Mouse (Mus musculus): ENCODE measurements around the gene Inf2. TPM values are rescaled to one million over a fixed set of nuclear protein-coding genes. Genes with fewer than 3 reads are reported as not detected.

Inf2 gene
- polyA plus RNA-seq, 1 experiment from 2014 or later, result 2.6 TPM

DNA sequence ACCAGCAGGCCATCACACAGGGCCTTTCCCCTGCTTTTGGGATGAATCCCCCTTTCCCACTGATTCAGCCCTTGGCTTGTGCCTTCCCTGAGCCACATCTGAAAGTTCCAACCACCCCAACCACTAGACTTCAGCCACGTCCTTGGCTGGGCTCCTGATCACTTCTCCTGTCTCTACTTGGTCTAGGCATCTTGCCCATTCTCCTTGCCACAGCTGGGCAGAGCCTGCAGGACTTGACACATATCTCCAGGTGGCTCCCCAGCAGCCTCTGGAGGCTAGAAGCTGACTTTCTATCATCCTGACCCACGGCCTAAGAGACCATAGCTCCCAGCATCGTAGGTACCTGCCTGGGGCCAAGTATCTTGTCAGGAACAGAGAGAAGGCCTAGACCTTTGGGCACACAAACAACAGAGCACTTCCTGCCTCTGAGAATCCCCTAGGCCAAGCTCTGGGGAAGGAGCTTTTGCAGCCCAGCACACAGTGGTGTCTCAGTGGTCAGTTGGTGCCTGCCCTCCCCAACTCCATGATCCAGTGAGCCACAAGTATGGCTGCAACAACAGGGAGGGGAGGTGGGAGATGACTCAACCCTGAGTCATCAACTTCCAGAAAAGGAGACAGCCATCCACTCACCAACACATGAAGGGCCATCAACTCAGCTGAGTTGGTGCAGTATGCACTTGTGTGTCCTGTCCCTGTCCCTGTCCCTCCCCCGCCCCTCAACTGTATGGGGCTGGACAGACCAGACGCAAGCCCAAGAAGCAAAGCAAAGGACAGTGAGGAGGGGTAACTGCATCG, 10.1 kb upstream of the Inf2 start:
- no peaks in the 10 kb centered on the region for H3K36me3 ChIP-seq (ENCODE audit: control insufficient read depth, insufficient read depth, low read length)
- H3K9me3 ChIP-seq (ENCODE audit: control insufficient read depth, low read length), result no peaks in the 10 kb centered on the region
- H3K9ac ChIP-seq (ENCODE audit: low read depth, low read length), result no peak overlapping the region
- no peak for ATAC-seq
- H3K27ac ChIP-seq (ENCODE audit: low read length), result 0 out of 2 replicates have a peak overlapping the region, but pooled peaks have one; percentile 7
- H3K4me2 ChIP-seq (ENCODE audit: low read depth, low read length), result no peak overlapping the region
- H3K4me3 ChIP-seq (ENCODE audit: low read length), result no peak overlapping the region
- H3K27me3 ChIP-seq (replicated peaks; ENCODE audit: control insufficient read depth, insufficient read depth, low read length), result no peaks in the 10 kb centered on the region
- peaks cover 43% of the 10 kb centered on the region for H3K4me1 ChIP-seq (ENCODE audit: control insufficient read depth, insufficient read depth, low read length)
- WGBS, result 67% methylated on average over 6 of the region's 6 CpGs

DNA sequence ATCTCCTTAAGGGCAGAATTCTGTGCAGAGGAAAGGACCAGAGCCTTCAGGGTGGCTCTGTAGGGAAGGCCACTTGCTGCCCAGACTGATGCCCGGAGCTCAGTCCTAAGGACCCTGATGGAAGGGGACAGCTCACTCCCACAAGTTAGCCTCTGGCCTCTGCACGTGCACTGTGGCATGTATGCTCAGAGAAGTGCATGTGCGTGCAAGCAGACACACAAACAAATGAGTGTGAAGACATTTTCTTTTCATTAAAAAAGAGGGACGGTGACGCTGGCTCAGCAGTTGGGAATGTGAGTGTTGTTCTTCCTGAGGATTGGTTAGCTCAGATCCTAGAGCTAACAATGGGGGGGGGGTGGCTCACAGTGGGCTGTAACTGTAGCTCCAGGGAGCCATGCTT, 9.2 kb upstream of the Inf2 start:
- H3K9me3 ChIP-seq (ENCODE audit: control insufficient read depth, low read length), result no peaks in the 10 kb centered on the region
- no peak overlapping the region for H3K4me2 ChIP-seq (ENCODE audit: low read depth, low read length)
- no peak for ATAC-seq
- peaks cover 43% of the 10 kb centered on the region for H3K4me1 ChIP-seq (ENCODE audit: control insufficient read depth, insufficient read depth, low read length)
- no peak overlapping the region for H3K4me3 ChIP-seq (ENCODE audit: low read length)
- H3K9ac ChIP-seq (ENCODE audit: low read depth, low read length), result no peak overlapping the region
- no peaks in the 10 kb centered on the region for H3K27me3 ChIP-seq (replicated peaks; ENCODE audit: control insufficient read depth, insufficient read depth, low read length)
- 60% methylated on average over 5 of the region's 5 CpGs for WGBS
- H3K36me3 ChIP-seq (ENCODE audit: control insufficient read depth, insufficient read depth, low read length), result no peaks in the 10 kb centered on the region
- H3K27ac ChIP-seq (ENCODE audit: low read length), result peak overlapping the region; percentile 36

DNA sequence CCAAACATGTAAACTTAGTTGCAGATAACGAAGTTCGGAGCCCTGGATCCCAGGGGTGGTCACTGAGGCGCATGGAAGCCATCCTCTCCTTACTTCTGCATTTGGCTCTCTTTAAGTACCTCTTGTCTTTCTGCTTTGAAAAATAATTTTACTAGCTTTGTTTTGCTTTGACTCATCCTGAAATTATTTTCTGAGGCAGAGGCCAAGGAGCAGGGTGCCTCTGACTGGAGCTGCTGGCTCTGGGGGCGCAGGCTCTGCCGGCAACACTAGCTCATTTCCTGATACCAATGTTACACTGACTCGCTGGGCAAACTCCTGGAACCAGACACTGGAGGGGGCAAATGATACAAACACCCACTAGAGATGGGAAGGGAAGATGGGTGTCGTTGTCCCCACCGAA, 8.7 kb upstream of the Inf2 start:
- no peaks in the 10 kb centered on the region for H3K36me3 ChIP-seq (ENCODE audit: control insufficient read depth, insufficient read depth, low read length)
- no peak for ATAC-seq
- peaks cover 48% of the 10 kb centered on the region for H3K4me1 ChIP-seq (ENCODE audit: control insufficient read depth, insufficient read depth, low read length)
- no peaks in the 10 kb centered on the region for H3K9me3 ChIP-seq (ENCODE audit: control insufficient read depth, low read length)
- 68% methylated on average over 8 of the region's 8 CpGs for WGBS
- no peak overlapping the region for H3K9ac ChIP-seq (ENCODE audit: low read depth, low read length)
- no peaks in the 10 kb centered on the region for H3K27me3 ChIP-seq (replicated peaks; ENCODE audit: control insufficient read depth, insufficient read depth, low read length)
- no peak overlapping the region for H3K4me2 ChIP-seq (ENCODE audit: low read depth, low read length)
- H3K4me3 ChIP-seq (ENCODE audit: low read length), result no peak overlapping the region
- peak overlapping the region; percentile 17; the same call in 1 of the 2 replicates for H3K27ac ChIP-seq (ENCODE audit: low read length)

DNA sequence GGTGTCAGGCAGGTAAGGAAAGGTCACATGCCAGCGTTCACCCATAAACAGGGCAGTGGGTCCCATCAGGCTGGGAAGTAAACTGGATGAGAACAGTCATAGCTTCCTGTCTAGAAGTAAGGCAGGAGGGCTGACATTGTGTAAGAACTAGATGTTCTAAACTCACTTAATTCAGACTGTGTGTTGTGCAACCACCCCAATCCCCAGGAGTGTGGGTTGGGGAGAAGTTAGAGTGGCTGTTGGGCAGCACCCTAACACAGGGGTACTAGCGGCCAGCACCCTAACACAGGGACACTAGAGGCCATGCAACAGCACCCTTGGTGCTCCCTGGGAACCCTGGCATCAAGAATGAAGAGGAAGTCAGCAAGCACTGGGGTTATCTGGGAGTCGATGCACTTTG, 7.5 kb upstream of the Inf2 start:
- H3K4me3 ChIP-seq (ENCODE audit: low read length), result no peak overlapping the region
- H3K27me3 ChIP-seq (replicated peaks; ENCODE audit: control insufficient read depth, insufficient read depth, low read length), result no peaks in the 10 kb centered on the region
- 80% methylated on average over 3 of the region's 3 CpGs for WGBS
- no peaks in the 10 kb centered on the region for H3K9me3 ChIP-seq (ENCODE audit: control insufficient read depth, low read length)
- H3K36me3 ChIP-seq (ENCODE audit: control insufficient read depth, insufficient read depth, low read length), result no peaks in the 10 kb centered on the region
- H3K4me2 ChIP-seq (ENCODE audit: low read depth, low read length), result no peak overlapping the region
- H3K27ac ChIP-seq (ENCODE audit: low read length), result no peak overlapping the region
- peaks cover 51% of the 10 kb centered on the region for H3K4me1 ChIP-seq (ENCODE audit: control insufficient read depth, insufficient read depth, low read length)
- ATAC-seq, result no peak
- no peak overlapping the region for H3K9ac ChIP-seq (ENCODE audit: low read depth, low read length)

DNA sequence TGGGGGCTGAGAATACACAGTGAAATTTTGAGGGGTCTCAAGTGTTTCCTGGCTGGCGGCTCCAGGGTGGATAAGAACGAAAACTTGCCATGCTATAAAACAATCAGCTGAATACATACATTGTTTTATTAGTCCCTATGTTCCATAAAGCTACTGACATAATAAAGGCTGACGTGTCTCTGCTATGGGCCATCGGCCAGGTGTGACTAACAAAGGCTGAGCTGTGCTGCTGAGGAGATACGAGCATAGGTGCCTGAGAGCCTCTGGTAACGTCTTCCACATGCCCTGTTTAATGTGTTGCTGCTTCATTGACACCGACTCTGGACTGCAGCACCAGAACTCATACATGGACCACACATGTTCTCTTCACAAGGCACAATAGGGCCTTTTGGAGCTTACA, 3.6 kb upstream of the Inf2 start:
- Histone ChIP-seq H3K4me2 (ENCODE audit: low read depth, low read length) (no peak overlapping the region), H3K36me3 (ENCODE audit: control insufficient read depth, insufficient read depth, low read length) (no peaks in the 10 kb centered on the region), H3K9me3 (ENCODE audit: control insufficient read depth, low read length) (no peaks in the 10 kb centered on the region), H3K9ac (ENCODE audit: low read depth, low read length) (no peak overlapping the region), H3K4me3 (ENCODE audit: low read length) (no peak overlapping the region), H3K27ac (ENCODE audit: low read length) (peak overlapping the region; percentile 3; the same call in 1 of the 2 replicates), H3K4me1 (ENCODE audit: control insufficient read depth, insufficient read depth, low read length) (peaks cover 42% of the 10 kb centered on the region), H3K27me3 (replicated peaks; ENCODE audit: control insufficient read depth, insufficient read depth, low read length) (no peaks in the 10 kb centered on the region)
- WGBS, result 52% methylated on average over 7 of the region's 7 CpGs
- ATAC-seq, result peak; percentile 54

DNA sequence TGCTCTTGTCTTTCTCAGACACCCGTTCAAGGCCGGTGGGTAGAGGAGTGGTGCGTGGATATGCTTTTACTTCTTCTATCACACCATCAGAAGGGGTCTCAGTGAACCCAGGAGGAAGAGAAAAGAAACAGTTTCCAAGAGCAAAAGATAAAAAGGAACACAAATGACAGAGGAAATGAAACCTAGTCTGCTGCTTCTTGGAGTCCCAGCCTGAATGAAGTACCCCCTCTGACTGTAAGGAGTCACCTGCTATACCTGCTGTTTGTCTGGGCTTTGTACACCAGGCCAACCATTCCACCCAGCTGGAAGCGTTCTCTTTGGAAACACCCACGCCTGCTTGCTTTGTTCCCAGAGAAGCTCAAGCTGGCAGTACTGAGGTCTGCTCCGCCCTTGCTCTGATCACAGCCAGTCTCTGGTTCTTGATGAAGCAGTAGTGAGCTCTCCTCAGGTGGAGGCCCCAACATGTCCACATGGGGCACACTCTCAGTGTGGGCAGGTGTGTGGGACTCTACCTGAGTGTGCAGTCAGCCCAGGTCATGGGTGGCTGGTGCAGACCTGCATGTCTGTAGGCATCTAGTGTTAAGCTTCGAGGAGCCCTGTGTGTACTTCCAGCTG, 2.6 kb upstream of the Inf2 start:
- H3K4me3 ChIP-seq (ENCODE audit: low read length), result no peak overlapping the region
- no peak overlapping the region for H3K27ac ChIP-seq (ENCODE audit: low read length)
- H3K4me2 ChIP-seq (ENCODE audit: low read depth, low read length), result no peak overlapping the region
- peak; percentile 8; the same call in 1 of the 2 replicates for ATAC-seq
- H3K9me3 ChIP-seq (ENCODE audit: control insufficient read depth, low read length), result no peaks in the 10 kb centered on the region
- H3K9ac ChIP-seq (ENCODE audit: low read depth, low read length), result no peak overlapping the region
- H3K36me3 ChIP-seq (ENCODE audit: control insufficient read depth, insufficient read depth, low read length), result no peaks in the 10 kb centered on the region
- peaks cover 41% of the 10 kb centered on the region for H3K4me1 ChIP-seq (ENCODE audit: control insufficient read depth, insufficient read depth, low read length)
- H3K27me3 ChIP-seq (replicated peaks; ENCODE audit: control insufficient read depth, insufficient read depth, low read length), result no peaks in the 10 kb centered on the region
- WGBS, result 78% methylated on average over 7 of the region's 7 CpGs

DNA sequence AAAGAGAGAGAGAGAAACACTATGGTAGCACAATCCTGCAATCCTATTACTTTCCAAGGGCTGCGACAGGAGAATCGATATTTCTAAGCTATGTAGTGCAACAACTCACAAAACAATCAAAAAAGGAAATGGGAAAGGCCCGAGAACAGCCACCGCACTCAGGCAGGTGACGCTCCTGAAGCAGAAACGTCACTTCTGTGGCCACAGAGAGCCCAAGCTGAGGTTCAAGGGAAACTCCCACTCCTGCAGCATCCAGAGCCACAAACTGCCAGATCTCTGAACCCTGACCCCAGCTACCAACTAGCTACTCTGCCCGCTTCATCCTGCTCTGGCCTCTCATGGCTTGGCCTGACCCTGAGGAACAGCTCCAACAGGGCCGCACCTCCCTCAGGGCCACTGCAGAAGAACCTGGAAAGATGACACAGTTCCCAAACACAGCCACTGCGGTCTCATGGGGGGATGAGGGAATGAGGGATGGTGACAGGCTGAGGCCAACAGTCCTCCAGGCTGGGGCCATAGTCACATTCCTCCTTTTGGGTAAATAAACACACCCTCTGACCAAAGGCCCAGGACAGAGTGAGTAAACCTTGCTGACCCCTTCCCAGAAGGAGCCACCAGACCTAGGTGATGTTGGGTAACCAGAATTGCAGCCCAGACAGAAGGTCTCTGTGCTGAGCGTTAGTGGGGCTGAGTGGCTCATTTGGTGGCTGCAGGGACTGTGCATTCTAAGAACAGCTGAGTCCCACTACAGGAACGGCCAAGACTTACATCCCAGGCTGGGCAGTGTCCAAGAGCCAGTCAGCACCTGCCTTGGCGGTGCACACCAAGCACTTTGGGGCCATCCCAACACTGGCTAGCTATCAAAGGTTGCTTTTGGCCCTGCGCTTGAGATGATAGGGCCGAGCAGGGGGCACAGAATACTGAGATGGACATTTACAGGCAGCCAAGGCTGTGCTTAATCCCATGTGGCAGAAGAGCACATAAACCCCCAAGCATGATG, 1.2 kb upstream of the Inf2 start:
- WGBS, result 61% methylated on average over 14 of the region's 14 CpGs
- Histone ChIP-seq H3K9me3 (ENCODE audit: control insufficient read depth, low read length) (no peaks in the 10 kb centered on the region), H3K36me3 (ENCODE audit: control insufficient read depth, insufficient read depth, low read length) (no peaks in the 10 kb centered on the region), H3K27me3 (replicated peaks; ENCODE audit: control insufficient read depth, insufficient read depth, low read length) (no peaks in the 10 kb centered on the region), H3K4me1 (ENCODE audit: control insufficient read depth, insufficient read depth, low read length) (peaks cover 41% of the 10 kb centered on the region), H3K4me3 (ENCODE audit: low read length) (no peak overlapping the region), H3K4me2 (ENCODE audit: low read depth, low read length) (no peak overlapping the region), H3K27ac (ENCODE audit: low read length) (no peak overlapping the region), H3K9ac (ENCODE audit: low read depth, low read length) (no peak overlapping the region; the same call in 1 of the 2 replicates)
- 0 out of 2 replicates have a peak, but pooled peaks have one; percentile 2 for ATAC-seq

DNA sequence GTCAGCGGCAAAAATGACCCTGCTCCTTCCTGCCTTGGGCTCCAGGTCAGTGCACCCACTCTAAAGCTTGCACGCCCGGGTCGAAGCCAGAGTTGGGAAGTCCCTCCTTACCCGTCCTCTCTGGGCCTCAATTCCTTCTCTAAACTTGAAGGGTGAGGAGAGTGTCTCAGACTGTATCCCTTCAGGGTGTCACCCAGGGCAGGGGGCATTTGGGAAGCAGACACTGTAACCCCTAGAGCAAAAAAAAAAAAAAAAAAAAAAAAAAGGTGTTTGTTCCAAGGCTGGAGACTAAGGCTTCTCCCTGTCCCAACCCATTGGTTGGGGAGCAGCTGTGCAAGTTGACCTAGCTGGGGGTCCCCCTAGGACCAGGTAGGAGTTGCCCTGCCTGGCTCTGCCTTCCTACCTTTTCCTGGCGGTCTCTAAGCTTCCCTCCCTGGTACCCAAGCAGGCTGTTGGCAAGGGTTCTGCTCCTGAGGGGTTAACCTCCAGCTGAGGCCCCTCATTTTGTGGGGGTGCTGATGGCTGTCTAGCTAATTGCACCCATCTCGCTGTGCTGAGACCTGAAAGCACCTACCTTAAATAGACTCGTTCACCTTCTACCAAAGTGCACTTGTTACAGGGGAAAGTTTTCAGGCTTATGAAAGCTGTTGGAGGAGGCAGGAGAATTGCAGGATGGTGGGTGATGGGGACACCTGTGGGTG, 1.1 kb downstream of the Inf2 start:
- ATAC-seq, result no peak
- no peaks in the 10 kb centered on the region for H3K36me3 ChIP-seq (ENCODE audit: control insufficient read depth, insufficient read depth, low read length)
- no peaks in the 10 kb centered on the region for H3K27me3 ChIP-seq (replicated peaks; ENCODE audit: control insufficient read depth, insufficient read depth, low read length)
- H3K27ac ChIP-seq (ENCODE audit: low read length), result no peak overlapping the region
- H3K4me1 ChIP-seq (ENCODE audit: control insufficient read depth, insufficient read depth, low read length), result peaks cover 51% of the 10 kb centered on the region
- H3K9me3 ChIP-seq (ENCODE audit: control insufficient read depth, low read length), result no peaks in the 10 kb centered on the region
- H3K4me3 ChIP-seq (ENCODE audit: low read length), result peak overlapping the region; percentile 64
- peak overlapping the region; percentile 77 for H3K9ac ChIP-seq (ENCODE audit: low read depth, low read length)
- H3K4me2 ChIP-seq (ENCODE audit: low read depth, low read length), result peak overlapping the region; percentile 98
- WGBS, result 58% methylated on average over 8 of the region's 8 CpGs
